16 mouse cellular contexts compared by ENCODE assay signal in the genomic region with DNA sequence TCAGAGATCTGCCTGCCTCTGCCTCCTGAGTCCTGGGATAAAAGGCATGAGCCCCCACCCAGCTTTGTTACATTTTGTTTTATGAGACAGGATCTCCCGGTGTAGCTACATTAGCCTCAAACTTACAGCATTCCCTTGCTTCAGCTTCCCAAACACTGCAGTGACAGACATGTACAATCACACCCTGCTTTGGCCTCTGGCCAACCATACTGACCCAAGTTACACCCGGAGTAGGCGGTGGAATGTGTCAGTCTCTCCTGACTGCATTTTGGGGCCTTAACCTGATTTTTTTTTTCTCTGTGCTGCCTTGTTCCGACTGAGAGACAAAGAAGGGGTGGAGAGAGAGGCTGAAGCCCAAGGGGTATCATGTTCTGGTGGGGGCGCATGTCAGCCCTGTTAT. TPM values are rescaled to one million over a fixed set of nuclear protein-coding genes. Genes with fewer than 3 reads are reported as not detected.
DNase-seq lines count a peak whose midpoint lies in the region; ATAC-seq and TF ChIP-seq lines count a peak whose summit lies in the region.
"Had no signal": no experiment of that assay in that cellular context is flagged by ENCODE, and none has a peak within 500 bp of the region (broad histone marks: within the 10 kb centered on the region; RNA-seq: fewer than 3 reads in every experiment).

No protein-coding gene starts in this region.

- no peaks in the 10 kb centered on the region for H3K27me3 ChIP-seq in heart, embryonic 15.5 days
- no peaks in the 10 kb centered on the region for H3K27me3 ChIP-seq in heart, embryonic 11.5 days (ENCODE audit: control insufficient read depth, insufficient read depth, low read length)
- no peaks in the 10 kb centered on the region for H3K27me3 ChIP-seq in liver, adult 2 months (ENCODE audit: control insufficient read depth, insufficient read depth, low read length)
- H3K27me3 ChIP-seq in liver, postnatal 0 days (ENCODE audit: insufficient read depth, low read length), result no peaks in the 10 kb centered on the region
- no peaks in the 10 kb centered on the region for H3K27me3 ChIP-seq in MEL (ENCODE audit: control insufficient read depth in 1 of 2, insufficient read depth in 2 of 2, low read length in 2 of 2)
- H3K27me3 ChIP-seq in lung, postnatal 0 days (replicated peaks; ENCODE audit: insufficient read depth, low read length), result no peaks in the 10 kb centered on the region
- H3K27me3 ChIP-seq: CH12.LX; limb, embryonic 15.5 days had no signal

- no peak for TF ChIP-seq CTCF in liver, adult 2 months (IDR thresholded peaks at IDR 0.05; ENCODE audit: low read depth, low read length)
- TF ChIP-seq CTCF in liver, postnatal 0 days (IDR thresholded peaks at IDR 0.05; ENCODE audit: low read depth), result no peak
- no peak for TF ChIP-seq CTCF in MEL (IDR thresholded peaks at IDR 0.05 in 2 of 3, conservative IDR thresholded peaks at IDR 0.05 in 1 of 3; ENCODE audit: control insufficient read depth in 1 of 3, insufficient read depth in 1 of 3, low read depth in 2 of 3, low read length in 3 of 3, poor library complexity in 1 of 3, severe bottlenecking in 1 of 3)
- no peak for TF ChIP-seq CTCF in lung, postnatal 0 days (IDR thresholded peaks at IDR 0.05)

- ATAC-seq in heart, embryonic 15.5 days (replicated peaks; ENCODE audit: insufficient number of reproducible peaks, insufficient read depth, low FRiP score, low read depth), result no peak; the same call in 1 of the 2 replicates
- ATAC-seq in heart, embryonic 11.5 days (replicated peaks; ENCODE audit: insufficient number of reproducible peaks, low FRiP score, low TSS enrichment), result no peak
- no peak for ATAC-seq in liver, postnatal 0 days
- no peak for ATAC-seq in lung, postnatal 0 days

- no peak overlapping the region for H3K4me3 ChIP-seq in heart, embryonic 15.5 days
- no peak overlapping the region for H3K4me3 ChIP-seq in heart, embryonic 11.5 days (ENCODE audit: low read depth, low read length)
- H3K4me3 ChIP-seq in liver, adult 2 months (ENCODE audit: insufficient read depth, low read depth, low read length), result no peak overlapping the region
- H3K4me3 ChIP-seq in liver, postnatal 0 days (ENCODE audit: low read depth, low read length), result no peak overlapping the region
- no peak overlapping the region for H3K4me3 ChIP-seq in MEL (ENCODE audit: control insufficient read depth in 1 of 2, insufficient read depth in 1 of 2, low read depth in 2 of 2, low read length in 2 of 2)
- no peak overlapping the region for H3K4me3 ChIP-seq in lung, postnatal 0 days (ENCODE audit: low read depth, low read length)

- H3K79me2 ChIP-seq in liver, adult 2 months (ENCODE audit: control insufficient read depth, insufficient read depth, low read length), result no peaks in the 10 kb centered on the region
- no peaks in the 10 kb centered on the region for H3K79me2 ChIP-seq in MEL (ENCODE audit: control insufficient read depth, insufficient read depth, low read length, poor library complexity)

- H3K36me3 ChIP-seq in heart, embryonic 15.5 days, result no peaks in the 10 kb centered on the region
- H3K36me3 ChIP-seq in heart, embryonic 11.5 days (ENCODE audit: control insufficient read depth, insufficient read depth, low read length), result no peaks in the 10 kb centered on the region
- H3K36me3 ChIP-seq in liver, adult 2 months (ENCODE audit: control insufficient read depth, insufficient read depth, low read length), result no peaks in the 10 kb centered on the region
- no peaks in the 10 kb centered on the region for H3K36me3 ChIP-seq in liver, postnatal 0 days (replicated peaks; ENCODE audit: insufficient read depth, low read length)
- peaks cover 0 to 6% of the 10 kb centered on the region in 2 experiments; a peak in 2 of 4 replicates for H3K36me3 ChIP-seq in MEL (ENCODE audit: control insufficient read depth in 1 of 2, insufficient read depth in 2 of 2, low read length in 2 of 2)
- no peaks in the 10 kb centered on the region for H3K36me3 ChIP-seq in lung, postnatal 0 days (ENCODE audit: insufficient read depth, low read length)

- no peak for TF ChIP-seq POLR2A in liver, adult 2 months (IDR thresholded peaks at IDR 0.05; ENCODE audit: extremely low read depth, insufficient read depth, low read length)
- TF ChIP-seq POLR2A in MEL (IDR thresholded peaks at IDR 0.05; ENCODE audit: control insufficient read depth in 1 of 2, insufficient read depth in 1 of 2, low read depth in 1 of 2, low read length in 2 of 2, poor library complexity in 1 of 2), result no peak

- H3K27ac ChIP-seq in heart, embryonic 15.5 days, result 0 out of 2 replicates have a peak overlapping the region, but pooled peaks have one; percentile 9
- no peak overlapping the region for H3K27ac ChIP-seq in heart, embryonic 11.5 days (ENCODE audit: low read depth, low read length)
- no peak overlapping the region for H3K27ac ChIP-seq in liver, adult 2 months (replicated peaks; ENCODE audit: insufficient read depth, low read depth, low read length)
- H3K27ac ChIP-seq in liver, postnatal 0 days (ENCODE audit: low read depth), result no peak overlapping the region
- H3K27ac ChIP-seq in MEL (ENCODE audit: control insufficient read depth, low read depth, low read length), result peak overlapping the region; percentile 2; the same call in 1 of the 2 replicates
- no peak overlapping the region for H3K27ac ChIP-seq in lung, postnatal 0 days (ENCODE audit: low read length)
- H3K27ac ChIP-seq: limb, embryonic 15.5 days had no signal

- H3K9ac ChIP-seq in heart, embryonic 15.5 days, result no peak overlapping the region
- H3K9ac ChIP-seq in heart, embryonic 11.5 days (ENCODE audit: low read depth, low read length), result no peak overlapping the region
- H3K9ac ChIP-seq in liver, adult 2 months (ENCODE audit: low read depth, low read length), result no peak overlapping the region
- no peak overlapping the region for H3K9ac ChIP-seq in liver, postnatal 0 days (replicated peaks)
- no peak overlapping the region for H3K9ac ChIP-seq in MEL (ENCODE audit: control insufficient read depth, low read depth, low read length, poor library complexity, severe bottlenecking)
- H3K9ac ChIP-seq in lung, postnatal 0 days (replicated peaks; ENCODE audit: low read depth), result no peak overlapping the region
- H3K9ac ChIP-seq: limb, embryonic 15.5 days had no signal

- peaks cover 18% of the 10 kb centered on the region for H3K4me1 ChIP-seq in heart, embryonic 15.5 days (replicated peaks)
- H3K4me1 ChIP-seq in heart, embryonic 11.5 days (ENCODE audit: control insufficient read depth, insufficient read depth, low read length), result peaks cover 8% of the 10 kb centered on the region; the same call in 1 of the 2 replicates
- no peaks in the 10 kb centered on the region for H3K4me1 ChIP-seq in liver, adult 2 months (ENCODE audit: control insufficient read depth, insufficient read depth, low read length)
- H3K4me1 ChIP-seq in liver, postnatal 0 days (ENCODE audit: insufficient read depth), result peaks cover 15% of the 10 kb centered on the region
- H3K4me1 ChIP-seq in MEL (ENCODE audit: control insufficient read depth in 1 of 2, insufficient read depth in 2 of 2, low read length in 2 of 2), result peaks cover under 1 to 12% of the 10 kb centered on the region in 2 experiments; a peak in 3 of 4 replicates
- no peaks in the 10 kb centered on the region for H3K4me1 ChIP-seq in lung, postnatal 0 days (ENCODE audit: insufficient read depth, low read depth, low read length)
- H3K4me1 ChIP-seq: limb, embryonic 15.5 days had no signal

- H3K9me3 ChIP-seq in heart, embryonic 15.5 days (replicated peaks), result no peaks in the 10 kb centered on the region
- H3K9me3 ChIP-seq in heart, embryonic 11.5 days (replicated peaks; ENCODE audit: control insufficient read depth, low read length), result no peaks in the 10 kb centered on the region; the same call in 1 of the 2 replicates
- no peaks in the 10 kb centered on the region for H3K9me3 ChIP-seq in liver, postnatal 0 days (ENCODE audit: low read length)
- no peaks in the 10 kb centered on the region for H3K9me3 ChIP-seq in MEL (replicated peaks; ENCODE audit: insufficient read depth, low read length)
- H3K9me3 ChIP-seq in lung, postnatal 0 days (ENCODE audit: low read length), result no peaks in the 10 kb centered on the region
- H3K9me3 ChIP-seq: limb, embryonic 15.5 days had no signal

- 38% methylated on average over 5 of the region's 5 CpGs for whole genome bisulfite sequencing in heart, embryonic 15.5 days
- 53% methylated on average over 5 of the region's 5 CpGs for WGBS in heart, embryonic 11.5 days (ENCODE audit: insufficient replicate concordance)
- 42% methylated on average over 5 of the region's 5 CpGs for WGBS in liver, adult 2 months
- WGBS in liver, postnatal 0 days (ENCODE audit: insufficient replicate concordance), result 49% methylated on average over 5 of the region's 5 CpGs
- 43% methylated on average over 5 of the region's 5 CpGs for WGBS in lung, postnatal 0 days

- peak; percentile 14 for DNase-seq in liver, adult 2 months (ENCODE audit: extremely low read depth, low read depth, low spot score)
- no peak for DNase-seq in liver, postnatal 0 days
- peak; percentile 47 for DNase-seq in MEL (ENCODE audit: low read depth, low spot score)
- DNase-seq in lung, postnatal 0 days (ENCODE audit: low spot score), result peak; percentile 49
- DNase-seq in gastrocnemius, adult 18-20 months (ENCODE audit: low spot score), result no peak
- DNase-seq in left cerebral cortex, postnatal 4 days, result no peak
- DNase-seq: cerebellum, postnatal 36 days had no signal

- no peak for TF ChIP-seq EP300 in liver, postnatal 0 days (IDR thresholded peaks at IDR 0.05; ENCODE audit: low read depth)
- no peak for TF ChIP-seq EP300 in MEL (IDR thresholded peaks at IDR 0.05; ENCODE audit: low read depth in 1 of 2, low read length in 2 of 2)
- TF ChIP-seq EP300 in lung, postnatal 0 days (IDR thresholded peaks at IDR 0.05), result no peak

- no peak for TF ChIP-seq RAD21 in MEL (IDR thresholded peaks at IDR 0.05; ENCODE audit: low read depth, low read length)

- intact Hi-C loops in left cerebral cortex, postnatal 4 days (cut with DNase I), result no loop called here

- H3K4me2 ChIP-seq in heart, embryonic 15.5 days, result 0 out of 2 replicates have a peak overlapping the region, but pooled peaks have one; percentile 61
- no peak overlapping the region for H3K4me2 ChIP-seq in heart, embryonic 11.5 days
- H3K4me2 ChIP-seq in liver, postnatal 0 days (ENCODE audit: low read depth, low read length), result no peak overlapping the region
- no peak overlapping the region for H3K4me2 ChIP-seq in lung, postnatal 0 days (replicated peaks; ENCODE audit: low read depth, low read length)

RNA-seq across cellular contexts. Expression of a gene that starts 9.1 kb away (rescaled TPM):
- 0.30 and 0.43 TPM in 2 replicates for polyA plus RNA-seq in heart, embryonic 15.5 days (2015; fragmentation: Nextera tagmentation; extraction: Ambion mirVana)
- 0.26 and 0.44 TPM in 2 replicates for polyA plus RNA-seq in heart, embryonic 11.5 days (2014; fragmentation: Nextera tagmentation; extraction: Ambion mirVana)
- total RNA-seq in liver, adult 2 months (2014; rRNA removed), result not detected in 2 replicates
- 0.02 TPM in 1 of 2 replicates, not detected in the other for polyA plus RNA-seq in liver, adult 2 months (2012; rRNA removed)
- polyA plus RNA-seq in liver, postnatal 0 days (2015; fragmentation: Nextera tagmentation; extraction: Ambion mirVana), result 0.04 TPM in 1 of 2 replicates, not detected in the other
- total RNA-seq in MEL (2012; rRNA removed), result 0.26 and 0.27 TPM in 2 replicates
- under 1 TPM in 1 of 2 experiments, not detected in 1; 0.68 TPM for polyA plus RNA-seq in MEL (2012; ENCODE audit: insufficient read depth in 1 of 2, insufficient read length in 2 of 2, low read depth in 1 of 2, low replicate concordance in 2 of 2, missing spikeins in 1 of 2)
- 0.15 and 0.23 TPM in 2 replicates for polyA plus RNA-seq in lung, postnatal 0 days (2015; fragmentation: Nextera tagmentation; extraction: Ambion mirVana)
- not detected for total RNA-seq in gastrocnemius, adult 18-20 months (2021)
- total RNA-seq in left cerebral cortex, postnatal 4 days (2021), result under 1 TPM; 0.16 to 0.56 TPM
- total RNA-seq: monocyte, adult 5-6 weeks; neutrophil, adult 5-6 weeks had no signal

RNA-seq across cellular contexts. Expression of a gene that starts 10.1 kb away (rescaled TPM):
- not detected in 2 replicates for polyA plus RNA-seq in heart, embryonic 15.5 days (2015; fragmentation: Nextera tagmentation; extraction: Ambion mirVana)
- not detected in 2 replicates for polyA plus RNA-seq in heart, embryonic 11.5 days (2014; fragmentation: Nextera tagmentation; extraction: Ambion mirVana)
- total RNA-seq in liver, adult 2 months (2014; rRNA removed), result not detected in 2 replicates
- polyA plus RNA-seq in liver, adult 2 months (2012; rRNA removed), result not detected in 2 replicates
- polyA plus RNA-seq in liver, postnatal 0 days (2015; fragmentation: Nextera tagmentation; extraction: Ambion mirVana), result not detected in 2 replicates
- not detected in 2 replicates for total RNA-seq in MEL (2012; rRNA removed)
- not detected for polyA plus RNA-seq in MEL (2012; ENCODE audit: insufficient read depth in 1 of 2, insufficient read length in 2 of 2, low read depth in 1 of 2, low replicate concordance in 2 of 2, missing spikeins in 1 of 2)
- polyA plus RNA-seq in lung, postnatal 0 days (2015; fragmentation: Nextera tagmentation; extraction: Ambion mirVana), result not detected in 2 replicates
- not detected for total RNA-seq in gastrocnemius, adult 18-20 months (2021)
- not detected for total RNA-seq in left cerebral cortex, postnatal 4 days (2021)
- total RNA-seq: CH12.LX; layer of hippocampus, postnatal 14 days; megakaryocyte, adult 5-6 weeks; monocyte, adult 5-6 weeks; neutrophil, adult 5-6 weeks had no signal
- polyA plus RNA-seq: intestine, embryonic 14.5 days; limb, embryonic 15.5 days had no signal

RNA-seq across cellular contexts. Expression of a gene that starts 50.9 kb away (rescaled TPM):
- polyA plus RNA-seq in heart, embryonic 15.5 days (2015; fragmentation: Nextera tagmentation; extraction: Ambion mirVana), result 25.8 and 35.3 TPM in 2 replicates
- polyA plus RNA-seq in heart, embryonic 11.5 days (2014; fragmentation: Nextera tagmentation; extraction: Ambion mirVana), result 14.2 and 20.1 TPM in 2 replicates
- total RNA-seq in liver, adult 2 months (2014; rRNA removed), result 3.0 and 4.4 TPM in 2 replicates
- polyA plus RNA-seq in liver, adult 2 months (2012; rRNA removed), result 19.4 and 22.7 TPM in 2 replicates
- polyA plus RNA-seq in liver, postnatal 0 days (2015; fragmentation: Nextera tagmentation; extraction: Ambion mirVana), result 4.6 and 4.8 TPM in 2 replicates
- total RNA-seq in MEL (2012; rRNA removed), result 21.7 and 25.0 TPM in 2 replicates
- polyA plus RNA-seq in MEL (2012; ENCODE audit: insufficient read depth in 1 of 2, insufficient read length in 2 of 2, low read depth in 1 of 2, low replicate concordance in 2 of 2, missing spikeins in 1 of 2), result 10 to 100 TPM in 1 of 2 experiments, not detected in 1; 63.0 TPM
- 17.7 TPM in 2 replicates for polyA plus RNA-seq in lung, postnatal 0 days (2015; fragmentation: Nextera tagmentation; extraction: Ambion mirVana)
- 10 to 100 TPM; 22.0 to 22.2 TPM for total RNA-seq in gastrocnemius, adult 18-20 months (2021)
- total RNA-seq in left cerebral cortex, postnatal 4 days (2021), result 100 to 1,000 TPM; 104 to 114 TPM

RNA-seq across cellular contexts. Expression of a gene that starts 53.5 kb away (rescaled TPM):
- polyA plus RNA-seq in heart, embryonic 15.5 days (2015; fragmentation: Nextera tagmentation; extraction: Ambion mirVana), result 4.8 and 6.3 TPM in 2 replicates
- 3.2 and 3.3 TPM in 2 replicates for polyA plus RNA-seq in heart, embryonic 11.5 days (2014; fragmentation: Nextera tagmentation; extraction: Ambion mirVana)
- total RNA-seq in liver, adult 2 months (2014; rRNA removed), result 0.18 and 0.54 TPM in 2 replicates
- 0.87 and 1.0 TPM in 2 replicates for polyA plus RNA-seq in liver, adult 2 months (2012; rRNA removed)
- polyA plus RNA-seq in liver, postnatal 0 days (2015; fragmentation: Nextera tagmentation; extraction: Ambion mirVana), result 3.1 and 3.6 TPM in 2 replicates
- 7.5 and 8.7 TPM in 2 replicates for total RNA-seq in MEL (2012; rRNA removed)
- polyA plus RNA-seq in MEL (2012; ENCODE audit: insufficient read depth in 1 of 2, insufficient read length in 2 of 2, low read depth in 1 of 2, low replicate concordance in 2 of 2, missing spikeins in 1 of 2), result 10 to 100 TPM in 1 of 2 experiments, not detected in 1; 29.2 TPM
- polyA plus RNA-seq in lung, postnatal 0 days (2015; fragmentation: Nextera tagmentation; extraction: Ambion mirVana), result 5.9 and 6.6 TPM in 2 replicates
- 1 to 10 TPM; 2.1 to 3.1 TPM for total RNA-seq in gastrocnemius, adult 18-20 months (2021)
- total RNA-seq in left cerebral cortex, postnatal 4 days (2021), result 1 to 10 TPM; 2.4 to 3.4 TPM

Comparison
In these comparisons a context has a peak if more than half of its experiments do, and no peak if none do; other contexts are left out.
1. H3K27ac ChIP-seq: peak in heart, embryonic 15.5 days (single experiment) and MEL (single experiment); none in heart, embryonic 11.5 days (single experiment), liver, adult 2 months (single experiment), liver, postnatal 0 days (single experiment) and lung, postnatal 0 days (single experiment).
2. DNase-seq: peak in liver, adult 2 months (single experiment), MEL (single experiment) and lung, postnatal 0 days (single experiment); none in liver, postnatal 0 days (single experiment), gastrocnemius, adult 18-20 months (single experiment) and left cerebral cortex, postnatal 4 days (single experiment).